Mouse (Mus musculus) layer of hippocampus, postnatal 14 days (tissue): ENCODE measurements around the gene Aqp3. TPM values are rescaled to one million over a fixed set of nuclear protein-coding genes. Genes with fewer than 3 reads are reported as not detected.
"Not testable (repeated sequence)": the region's sequence is repeated elsewhere in the genome, so short reads cannot be mapped to it uniquely, and the experiment has no call there.

Experiments
- DNase-seq, 2 experiments: peaks; one replicate each; pipeline ENCODE4 v3.0.0; 2021 to 2022; ENCODE audit warnings: low spot score in 2 of 2, mixed read lengths in 1 of 2
- total RNA-seq, 2 experiments: library from RNA; stranded (reverse); gene quantifications; 2 replicates each; pipeline ENCODE4 v1.2.3; 2021

The Aqp3 gene
- total RNA-seq, 2 experiments from 2014 or later: 0.18 TPM; not detected in 1

DNA sequence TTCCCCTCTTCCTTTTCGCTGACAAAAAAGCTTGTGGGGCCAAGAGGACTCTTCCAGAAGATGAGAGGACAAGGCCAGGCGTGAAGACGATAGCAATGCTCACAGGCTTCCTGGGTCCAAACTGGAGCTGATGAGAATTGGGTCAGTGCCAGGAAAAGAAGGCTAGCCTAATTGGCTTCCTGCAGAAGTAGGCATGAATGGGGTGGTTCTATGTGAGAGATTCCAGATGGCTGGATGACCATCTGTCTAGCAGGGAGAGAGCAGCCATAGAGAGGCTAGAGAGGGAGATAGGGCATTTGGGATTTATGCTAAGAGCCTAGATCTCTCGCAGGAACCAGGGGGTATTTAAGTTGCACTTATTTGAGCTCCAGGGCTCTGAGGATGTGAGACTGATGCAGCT lies 9.5 kb upstream of the Aqp3 start:
- DNase-seq: no peak

DNA sequence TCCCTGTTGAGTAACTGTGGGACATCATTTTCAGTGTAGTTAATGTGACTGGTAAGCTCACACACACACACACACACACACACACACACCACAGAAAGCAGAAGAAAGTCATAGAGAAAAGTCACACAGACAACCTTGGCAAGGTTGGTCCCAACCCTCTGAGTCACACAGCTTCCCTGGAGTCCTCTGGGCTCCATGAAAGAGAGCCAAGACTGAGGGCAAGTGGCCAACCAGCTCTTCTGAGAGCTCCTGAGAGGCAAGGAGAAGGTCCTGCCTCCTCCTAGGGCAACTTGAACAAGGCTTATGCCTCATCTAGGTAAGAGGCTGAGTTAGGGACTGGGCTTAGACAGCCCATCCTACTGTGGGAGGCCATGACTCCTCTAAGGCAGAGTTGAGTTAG lies 4.9 kb upstream of the Aqp3 start:
- DNase-seq: no peak

DNA sequence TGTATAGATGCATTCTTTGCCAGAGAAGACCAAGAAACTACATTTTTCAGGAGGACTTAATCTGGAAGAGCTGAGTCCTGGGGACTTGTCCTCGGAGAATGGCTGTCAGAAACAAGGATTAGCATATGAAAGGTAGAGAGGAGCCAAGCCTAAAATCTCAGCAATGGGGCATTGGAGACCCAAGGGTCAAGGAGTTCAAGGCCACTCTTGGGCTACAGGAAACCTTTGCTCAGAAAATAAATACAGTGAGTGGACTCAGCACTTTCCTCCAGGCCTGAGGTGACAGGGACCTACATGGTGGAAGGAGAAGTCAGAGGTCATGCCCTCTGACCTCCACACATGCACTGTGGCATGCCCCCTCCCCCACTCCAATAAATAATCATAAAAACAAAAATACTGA lies 3.0 kb upstream of the Aqp3 start:
- DNase-seq: no peak

DNA sequence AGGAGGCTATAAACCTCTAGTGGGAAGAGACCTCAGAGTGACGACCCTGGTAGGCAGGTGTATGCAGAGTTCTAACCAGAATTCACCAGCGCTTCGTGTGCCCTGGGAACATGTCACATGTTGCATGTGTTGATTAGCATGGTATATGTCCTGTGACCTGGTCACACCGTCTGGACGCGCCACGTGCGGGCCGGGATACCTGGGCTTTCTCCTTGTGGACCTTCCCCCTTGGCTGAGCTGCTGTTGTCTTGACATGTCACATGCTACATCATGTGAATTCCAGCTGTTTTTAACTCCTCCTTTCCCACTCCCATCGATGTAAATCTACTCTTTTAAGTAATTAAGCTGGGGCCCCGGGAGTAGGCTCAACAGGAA lies 581 bp upstream of the Aqp3 start:
- no peak for DNase-seq

DNA sequence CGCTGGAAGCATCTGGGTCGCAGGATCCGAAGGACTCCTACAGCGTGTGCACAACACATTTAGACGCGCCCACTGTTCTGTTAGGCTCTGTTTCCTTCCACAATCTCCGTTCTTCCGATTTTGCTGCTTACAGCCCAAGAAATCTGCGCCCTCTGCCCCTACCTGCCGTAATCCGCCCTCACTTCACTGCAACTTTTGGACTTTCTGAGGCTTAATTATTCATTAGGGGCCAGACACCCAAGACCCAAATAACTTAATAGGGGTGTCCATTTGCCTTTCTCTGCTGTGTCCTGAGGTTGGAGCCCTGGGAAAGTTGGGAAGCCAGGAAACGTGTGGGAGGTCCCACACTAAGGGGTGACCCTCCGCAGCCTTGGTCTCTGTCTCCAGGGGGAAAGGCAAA lies 602 bp downstream of the Aqp3 start:
- DNase-seq: no peak

DNA sequence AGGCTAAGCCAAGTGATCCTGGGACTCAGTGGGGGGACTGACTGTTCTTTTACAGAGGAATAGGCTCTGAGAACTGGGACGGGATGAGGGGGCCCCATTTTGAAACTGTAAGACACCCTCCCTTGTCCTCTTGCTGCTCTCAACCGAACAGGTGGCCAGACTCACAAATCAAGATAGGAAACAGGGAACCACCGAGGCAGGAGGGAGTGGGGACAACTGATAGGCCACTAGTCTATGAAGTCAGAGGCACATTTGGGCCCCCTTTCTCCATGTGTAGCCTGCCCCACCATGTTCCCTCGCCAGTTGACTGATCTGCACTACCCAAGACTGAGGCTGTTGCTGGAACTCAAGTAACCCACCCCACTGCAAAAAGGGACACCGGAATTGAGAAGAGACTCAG lies 1.2 kb downstream of the Aqp3 start:
- no peak for DNase-seq

DNA sequence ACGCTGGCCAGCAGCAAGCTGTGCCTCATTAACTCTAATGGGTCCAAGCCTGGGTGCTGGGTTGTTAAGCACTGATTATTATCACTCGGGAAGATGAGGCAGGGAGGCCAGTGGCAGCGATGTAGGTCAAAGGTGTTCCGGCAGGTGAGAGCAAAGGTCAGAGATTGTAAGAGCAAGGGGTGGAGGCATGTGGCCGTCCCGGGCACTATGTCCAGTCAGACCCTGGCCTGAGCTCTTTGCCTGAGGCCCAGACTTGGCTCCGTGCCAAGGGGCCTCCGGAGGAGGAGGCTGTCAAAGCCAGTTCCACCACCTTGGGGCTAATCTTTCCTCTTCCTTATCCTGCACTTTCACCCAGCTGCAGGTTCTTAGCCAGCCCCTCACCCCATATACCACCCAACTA lies 1.8 kb downstream of the Aqp3 start:
- no peak for DNase-seq

DNA sequence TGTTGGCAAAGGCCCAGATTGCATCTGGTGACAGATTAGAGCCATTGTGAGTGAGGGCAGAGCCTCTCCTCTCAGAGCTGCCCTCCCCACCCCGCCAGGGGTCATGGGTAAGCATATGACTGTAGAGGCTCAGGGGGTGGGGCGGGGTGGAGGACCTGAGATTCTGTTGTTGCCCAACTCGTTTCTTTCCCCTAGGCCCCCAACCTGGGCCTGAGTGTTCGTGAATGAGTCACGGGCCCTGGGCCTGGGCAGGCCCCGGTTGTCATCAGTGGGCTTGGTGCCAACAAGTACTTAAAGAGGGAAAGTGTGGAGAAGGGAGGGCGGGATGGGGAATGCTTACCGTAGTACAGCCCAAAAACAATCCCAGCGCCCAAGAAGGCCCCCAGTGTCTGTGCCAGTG lies 3.6 kb downstream of the Aqp3 start:
- DNase-seq: no peak

DNA sequence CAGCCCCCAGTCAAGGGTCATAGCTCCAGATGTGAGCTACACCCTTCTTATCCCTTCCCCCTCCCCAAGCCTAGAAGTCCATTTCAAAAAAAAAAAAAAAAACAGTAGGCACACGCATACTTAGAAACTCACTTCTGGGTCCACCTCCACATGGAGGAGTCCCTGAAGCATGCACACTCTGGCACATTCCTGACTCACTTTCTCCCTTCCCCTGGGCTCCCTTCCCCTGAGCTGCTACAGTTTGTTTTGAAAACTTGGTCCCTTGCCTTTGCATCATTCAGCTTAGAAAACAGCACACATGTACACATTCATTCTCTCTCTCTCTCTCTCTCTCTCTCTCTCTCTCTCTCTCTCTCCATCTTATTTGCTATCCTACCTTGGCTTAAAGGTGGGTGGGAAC lies 5.0 kb downstream of the Aqp3 start:
- DNase-seq: no peak

DNA sequence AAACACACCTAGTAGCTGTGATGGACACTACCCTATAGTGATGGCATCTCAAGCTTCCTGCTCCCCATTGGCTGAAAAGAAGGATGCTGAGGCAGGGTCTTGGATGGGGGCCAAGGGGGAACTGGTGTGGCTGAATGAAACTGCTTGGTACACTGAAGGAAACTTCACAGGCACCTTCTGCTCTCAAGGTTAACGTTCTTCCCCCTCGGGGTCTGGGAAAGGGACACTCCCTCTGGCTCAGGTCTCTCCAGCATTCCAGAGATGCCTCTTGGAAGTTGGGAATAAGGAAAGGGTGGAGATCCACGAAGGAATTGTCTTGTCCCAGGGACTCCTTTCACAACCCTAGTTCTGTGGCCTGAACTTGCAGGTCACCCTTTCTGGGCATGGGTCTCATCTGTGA lies 6.6 kb downstream of the Aqp3 start:
- DNase-seq: no peak

DNA sequence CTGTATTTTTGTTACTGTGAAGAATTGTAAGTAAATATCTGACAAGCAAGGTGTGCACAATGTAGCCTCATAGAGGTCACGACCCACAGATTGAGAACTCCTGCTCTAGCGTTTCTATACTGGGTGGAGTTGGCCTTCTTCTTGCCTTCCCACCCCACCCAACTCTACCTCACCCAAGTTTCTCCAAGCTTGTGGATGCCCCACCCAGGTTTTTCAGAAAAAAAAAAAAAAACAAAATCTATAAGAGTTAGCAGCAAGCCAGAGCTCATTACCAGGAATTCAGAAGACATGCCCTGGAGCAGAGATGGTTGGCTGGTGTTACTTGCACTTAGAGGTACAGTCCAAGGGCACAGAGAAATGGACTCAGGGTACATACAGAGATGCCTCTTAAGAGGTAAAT lies 8.3 kb downstream of the Aqp3 start:
- DNase-seq: no peak

DNA sequence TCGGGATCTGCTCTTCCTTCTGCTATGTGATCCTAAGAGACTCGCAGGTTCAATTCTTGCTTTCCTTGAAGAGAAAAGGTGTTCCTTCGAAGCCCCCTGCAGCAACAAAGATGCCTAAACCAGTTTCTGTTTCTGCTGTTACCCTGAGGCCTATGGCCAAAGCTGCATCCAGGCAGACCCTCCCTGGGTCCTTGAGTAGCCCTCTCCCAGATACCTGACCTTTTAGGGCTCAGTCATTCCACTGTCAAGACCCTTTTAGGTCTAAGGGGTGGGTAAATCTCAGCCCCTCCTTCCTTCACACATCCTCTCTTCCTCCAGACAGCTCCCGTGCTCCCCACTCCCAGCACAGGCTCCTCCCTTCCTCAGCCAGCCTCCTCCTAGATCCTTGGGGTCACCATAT lies 8.8 kb downstream of the Aqp3 start:
- no peak for DNase-seq

DNA sequence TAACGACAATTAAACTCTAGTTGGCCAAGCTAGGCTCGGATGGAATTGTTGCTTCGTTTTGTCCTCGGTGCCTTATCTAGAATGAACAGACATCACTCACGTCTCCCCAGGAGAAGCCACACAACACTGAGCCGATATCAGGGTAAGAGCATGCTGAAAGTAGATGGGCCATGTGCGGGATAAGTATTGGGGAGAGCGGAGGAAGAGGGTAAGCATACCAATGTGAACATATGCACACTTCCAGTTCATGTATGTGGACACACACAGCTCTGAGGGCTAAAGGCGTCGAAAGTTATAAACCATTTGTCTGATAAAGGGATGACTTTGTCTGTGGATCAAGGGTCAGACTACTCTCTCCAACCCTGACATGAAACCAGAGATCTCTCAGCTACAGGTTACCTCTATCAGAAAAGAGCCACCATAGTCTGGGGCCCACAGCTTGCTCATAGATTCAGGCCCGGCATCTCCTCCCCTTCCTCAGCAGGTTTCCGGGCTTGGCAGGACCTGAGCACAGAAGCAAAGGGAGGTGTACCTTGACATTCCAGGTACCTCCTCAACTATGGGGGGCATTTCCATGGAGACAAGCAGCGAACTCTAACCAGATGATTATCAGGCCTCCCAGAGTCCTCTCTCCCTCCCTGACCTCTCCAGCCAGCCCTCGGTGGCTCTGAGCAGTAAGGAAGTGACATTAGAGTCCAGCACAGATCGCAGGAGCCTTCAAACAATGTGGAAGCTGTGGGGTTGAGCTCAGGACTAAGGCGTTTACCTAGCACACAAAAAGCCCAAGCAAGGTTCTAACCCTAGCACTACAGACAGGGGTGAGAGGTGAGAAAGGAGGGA lies 10.3 kb downstream of the Aqp3 start:
- DNase-seq: no peak

DNA sequence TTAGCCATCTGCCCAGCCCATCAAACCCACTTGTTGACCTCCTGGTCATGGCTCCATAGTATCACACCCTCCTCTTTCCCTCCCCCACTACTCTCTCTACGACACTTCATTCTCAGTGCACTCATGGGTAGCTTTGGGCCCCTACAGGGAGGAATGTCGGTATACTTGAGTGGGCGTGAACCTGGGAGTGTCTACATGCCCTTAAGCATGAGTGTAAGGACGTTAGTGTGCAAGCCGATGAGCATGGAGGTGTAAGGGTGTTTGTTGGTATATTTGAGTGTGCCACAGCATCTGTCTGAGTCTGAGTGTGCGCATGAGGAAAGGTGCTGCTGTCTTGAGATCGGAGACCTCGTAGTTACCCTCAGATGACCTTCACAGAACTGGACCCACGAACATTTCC lies 11.0 kb downstream of the Aqp3 start:
- DNase-seq: no peak

DNA sequence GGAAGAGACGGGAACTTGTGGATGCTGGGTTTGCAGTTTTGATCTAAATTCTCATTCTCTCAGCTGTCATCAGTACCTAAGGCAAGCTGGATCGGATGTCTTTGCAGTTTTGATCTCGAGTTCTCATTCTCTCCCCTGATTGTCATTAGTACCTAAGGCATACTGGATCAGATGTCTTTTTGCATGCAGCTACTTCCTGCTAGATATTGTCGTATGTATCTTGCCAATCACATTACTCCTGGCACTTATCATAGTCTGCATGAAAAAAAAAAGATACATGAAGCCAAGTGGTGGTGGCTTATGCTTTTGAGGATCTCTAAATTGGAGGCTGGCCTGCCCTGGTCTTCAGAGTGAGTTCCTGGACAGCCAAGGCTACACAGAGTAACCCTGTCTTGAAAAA lies 13.2 kb downstream of the Aqp3 start:
- DNase-seq: no peak

DNA sequence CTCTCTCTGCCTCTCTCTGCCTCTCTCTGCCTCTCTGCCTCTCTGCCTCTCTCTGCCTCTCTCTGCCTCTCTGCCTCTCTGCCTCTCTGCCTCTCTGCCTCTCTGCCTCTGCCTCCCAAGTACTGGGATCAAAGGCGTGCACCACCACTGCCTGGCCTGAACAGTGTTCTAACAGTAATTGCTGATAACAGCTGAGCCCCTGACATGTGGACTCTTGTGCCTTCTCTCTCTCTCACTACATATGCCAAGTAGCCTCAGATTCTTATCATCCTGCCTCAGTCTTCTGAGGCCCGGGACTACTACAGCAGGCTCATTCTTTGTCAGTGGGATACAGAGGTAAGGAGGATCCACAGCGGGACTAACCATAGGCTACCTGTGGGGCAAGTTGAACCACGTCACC lies 15.2 kb downstream of the Aqp3 start:
- not testable (repeated sequence) for DNase-seq

DNA sequence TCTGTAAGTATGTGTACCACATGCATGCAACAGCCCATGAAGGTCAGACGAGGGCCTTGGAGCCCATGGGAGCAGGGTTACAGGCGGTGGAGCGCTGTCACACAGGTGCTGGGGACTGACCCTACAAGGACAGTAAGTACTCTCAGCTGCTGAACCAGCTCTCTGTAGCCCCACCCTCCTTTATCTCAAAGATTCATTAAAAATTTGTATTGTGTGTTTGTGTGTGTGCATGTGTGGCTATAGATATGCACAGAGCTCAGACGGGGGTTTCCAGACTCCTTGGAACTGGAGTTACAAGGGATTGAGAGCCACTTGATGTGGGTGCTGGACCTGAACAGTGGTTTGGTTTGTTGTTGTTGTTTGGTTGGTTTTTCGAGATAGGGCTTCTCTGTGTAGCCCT lies 16.2 kb downstream of the Aqp3 start:
- no peak for DNase-seq

DNA sequence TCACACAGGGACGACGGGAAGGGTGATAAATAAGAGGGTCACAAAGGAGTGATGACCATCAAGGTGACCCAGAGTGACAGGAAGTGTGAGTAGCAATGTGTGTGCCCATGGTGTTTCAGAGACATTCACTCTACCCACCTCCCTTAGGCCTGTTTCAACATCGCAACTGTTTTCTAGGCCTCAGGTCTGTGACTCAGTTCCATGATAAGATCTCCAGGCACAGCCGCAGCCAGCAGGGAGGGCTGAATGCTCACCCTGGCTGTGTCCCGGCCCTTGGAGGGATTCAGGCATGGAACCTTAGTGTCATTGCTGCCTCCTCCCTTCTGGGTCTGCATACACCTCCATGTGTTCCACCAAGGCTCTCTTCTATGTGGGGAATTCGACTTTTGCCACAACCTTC lies 19.3 kb downstream of the Aqp3 start:
- no peak for DNase-seq

DNA sequence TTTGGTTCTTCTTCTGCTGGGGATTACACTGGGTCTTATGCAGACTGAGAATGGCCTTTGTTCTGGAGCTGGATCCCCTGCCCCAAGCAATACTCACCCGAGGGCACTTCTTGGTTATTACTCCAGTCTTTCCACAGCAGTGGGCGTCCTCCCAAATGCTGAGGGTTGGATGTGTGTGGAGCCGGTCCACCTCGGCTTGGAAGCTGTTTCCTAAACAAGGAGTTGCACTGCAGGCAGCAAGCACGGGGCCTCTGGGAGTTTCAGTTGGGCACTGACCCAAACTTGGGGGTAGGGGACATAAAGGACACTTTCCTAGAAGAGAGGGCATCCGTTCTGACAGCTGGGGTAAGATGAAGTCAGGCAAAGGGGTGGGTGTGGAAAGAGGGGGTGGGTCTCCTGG lies 23.5 kb downstream of the Aqp3 start:
- no peak for DNase-seq

DNA sequence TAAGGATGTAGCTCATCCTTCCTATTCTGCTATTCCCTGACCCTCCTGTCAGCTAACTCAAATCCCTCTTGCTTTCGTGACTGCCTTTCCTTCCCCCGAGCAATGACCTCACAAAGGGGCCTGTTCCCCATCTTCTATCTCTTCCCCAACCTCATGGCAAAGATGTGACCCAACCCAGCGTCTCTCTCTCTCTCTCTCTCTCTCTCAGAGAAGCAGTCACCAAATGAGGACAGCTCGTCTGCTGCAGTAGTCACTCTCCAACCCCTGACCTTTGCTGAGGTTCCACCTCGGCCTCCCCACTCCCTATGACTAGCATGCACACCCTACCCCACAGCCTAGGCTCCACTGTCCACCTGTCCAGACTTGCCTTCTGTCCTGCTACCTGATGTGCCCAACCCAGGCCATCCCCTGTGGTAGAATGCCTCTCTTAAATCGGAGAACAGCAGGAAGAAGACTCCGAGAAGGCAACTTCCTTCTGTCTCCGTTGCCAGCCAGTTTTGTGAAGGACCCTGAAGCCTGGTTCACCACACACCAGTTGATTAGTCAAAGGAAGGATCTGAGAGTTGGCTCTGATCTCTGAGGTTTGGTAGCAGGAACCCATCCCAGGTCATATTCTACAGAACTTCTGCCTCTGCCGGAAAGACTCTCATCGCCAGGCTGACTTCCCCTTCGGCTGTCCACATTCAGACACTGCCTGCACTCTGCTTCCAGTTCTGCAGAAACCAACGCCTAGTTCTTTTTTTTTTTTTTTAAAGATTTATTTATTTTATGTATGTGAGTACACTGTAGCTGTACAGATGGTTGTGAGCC lies 24.8 kb downstream of the Aqp3 start:
- peak in 1 of 2 experiments; percentile 7 for DNase-seq

DNA sequence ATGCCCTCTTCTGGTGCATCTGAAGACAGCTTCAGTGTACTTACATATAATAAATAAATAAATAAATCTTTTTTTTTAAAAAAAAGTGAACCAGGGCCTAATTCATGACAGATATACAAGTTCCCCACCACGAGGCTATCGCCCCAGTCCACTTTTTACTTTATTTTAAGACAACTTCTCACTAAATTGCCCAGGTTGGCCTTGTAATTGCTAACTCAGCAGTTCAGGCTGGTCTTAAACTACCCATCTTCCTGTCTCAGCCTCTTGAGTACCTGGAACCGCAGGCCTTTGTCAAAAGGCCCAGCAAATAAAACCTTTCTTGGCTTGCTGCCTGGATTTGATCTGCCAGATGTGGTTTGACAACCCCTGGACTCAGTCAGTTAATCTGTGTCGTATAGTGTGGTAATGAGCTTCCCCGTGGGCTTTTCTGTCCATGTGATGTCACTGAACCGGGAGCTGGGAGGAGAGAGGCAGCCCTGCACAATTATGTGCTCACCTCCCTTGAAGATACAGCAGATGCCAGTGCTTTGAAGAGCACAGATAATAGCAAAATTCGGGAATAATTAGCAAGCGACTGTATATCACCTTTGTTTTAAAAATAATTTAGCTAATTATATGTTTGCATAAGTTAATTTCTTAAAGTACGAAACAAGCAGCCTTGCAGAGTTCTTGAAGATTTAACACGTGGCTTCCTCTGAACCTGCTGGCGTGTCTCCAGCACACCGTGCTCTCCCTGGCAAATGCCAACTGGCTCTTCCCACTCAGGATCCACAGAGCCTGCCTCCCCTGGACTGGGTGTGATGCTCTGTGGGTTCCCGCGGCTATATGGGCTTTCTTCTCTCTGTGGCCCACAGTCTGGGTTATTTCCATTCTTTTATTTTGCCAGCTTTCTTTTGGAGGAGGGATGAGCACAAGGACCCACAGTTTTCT lies 26.2 kb downstream of the Aqp3 start:
- DNase-seq: no peak

DNA sequence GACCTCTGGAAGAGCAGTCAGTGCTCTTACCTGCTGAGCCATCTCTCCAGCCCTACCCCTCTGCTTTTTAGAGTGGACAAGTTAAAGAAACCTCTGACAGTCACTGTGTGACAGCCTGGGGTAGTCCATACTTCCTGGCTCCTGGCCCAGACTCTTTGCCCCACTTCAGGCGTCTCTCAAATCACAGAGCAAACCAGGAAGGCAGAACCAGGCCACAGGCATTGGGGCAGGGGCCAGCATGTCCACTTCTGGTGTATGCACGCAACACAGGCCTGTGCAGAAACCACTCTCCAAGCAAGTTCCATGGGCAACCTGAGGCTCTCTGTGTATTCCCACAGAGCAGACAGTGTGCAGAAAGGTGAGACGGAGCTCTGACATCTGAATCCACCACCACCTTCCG lies 32.8 kb downstream of the Aqp3 start:
- DNase-seq: no peak
